Mouse (Mus musculus): ENCODE measurements at regions not wholly inside any gene's neighbourhood (a gene's known extent, or its start where the extent isn't known, plus 50 kb on each side); places are given as distances from the start of the nearest gene placed in this dataset.

- no peak for DNase-seq (ENCODE audit: low spot score)
- no peak overlapping the region for H3K27ac ChIP-seq
- no peak for TF ChIP-seq CTCF (IDR thresholded peaks at IDR 0.05; ENCODE audit: low read depth)
- H3K4me3 ChIP-seq (replicated peaks; ENCODE audit: low read depth, low read length): no peak overlapping the region
- no peaks in the 10 kb centered on the region for H3K9me3 ChIP-seq (replicated peaks; ENCODE audit: low read length)
- H3K36me3 ChIP-seq (ENCODE audit: insufficient read depth, low read length): no peaks in the 10 kb centered on the region
- H3K27me3 ChIP-seq (ENCODE audit: insufficient read depth, low read length): no peaks in the 10 kb centered on the region
- H3K4me2 ChIP-seq (ENCODE audit: low read length): no peak overlapping the region
- H3K9ac ChIP-seq (ENCODE audit: low read depth, low read length): no peak overlapping the region
- no peak for ATAC-seq (replicated peaks; ENCODE audit: low FRiP score, low read depth)
- no peaks in the 10 kb centered on the region for H3K4me1 ChIP-seq (replicated peaks; ENCODE audit: insufficient read depth, low read length)
Measured at GRCm38 (mm10) chr12:119839119-119839518, 106.5 kb upstream of the Tmem196 start.

- H3K27ac ChIP-seq: no peak overlapping the region
- 80% methylated on average over 1 of the region's 1 CpGs for WGBS
- DNase-seq (ENCODE audit: low spot score) (no peak), ATAC-seq (replicated peaks; ENCODE audit: low FRiP score, low read depth) (no peak)
- H3K9ac ChIP-seq (ENCODE audit: low read depth, low read length): no peak overlapping the region
- H3K4me2 ChIP-seq (ENCODE audit: low read length): no peak overlapping the region
- no peak for TF ChIP-seq CTCF (IDR thresholded peaks at IDR 0.05; ENCODE audit: low read depth)
- H3K9me3 ChIP-seq (replicated peaks; ENCODE audit: low read length): no peaks in the 10 kb centered on the region
- no peaks in the 10 kb centered on the region for H3K36me3 ChIP-seq (ENCODE audit: insufficient read depth, low read length)
- no peak overlapping the region for H3K4me3 ChIP-seq (replicated peaks; ENCODE audit: low read depth, low read length)
- no peaks in the 10 kb centered on the region for H3K4me1 ChIP-seq (replicated peaks; ENCODE audit: insufficient read depth, low read length)
- no peaks in the 10 kb centered on the region for H3K27me3 ChIP-seq (ENCODE audit: insufficient read depth, low read length)
Measured at GRCm38 (mm10) chr12:119881744-119882143, 63.9 kb upstream of the Tmem196 start.

GRCm38 (mm10) chr12:119890030-119890429 is 55.6 kb upstream of the Tmem196 start:
- Histone ChIP-seq H3K27ac (no peak overlapping the region), H3K4me3 (replicated peaks; ENCODE audit: low read depth, low read length) (no peak overlapping the region), H3K9me3 (replicated peaks; ENCODE audit: low read length) (no peaks in the 10 kb centered on the region), H3K36me3 (ENCODE audit: insufficient read depth, low read length) (no peaks in the 10 kb centered on the region), H3K4me2 (ENCODE audit: low read length) (no peak overlapping the region), H3K27me3 (ENCODE audit: insufficient read depth, low read length) (no peaks in the 10 kb centered on the region), H3K4me1 (replicated peaks; ENCODE audit: insufficient read depth, low read length) (no peaks in the 10 kb centered on the region), H3K9ac (ENCODE audit: low read depth, low read length) (no peak overlapping the region)
- no peak for TF ChIP-seq CTCF (IDR thresholded peaks at IDR 0.05; ENCODE audit: low read depth)
- no peak for DNase-seq (ENCODE audit: low spot score)
- ATAC-seq (replicated peaks; ENCODE audit: low FRiP score, low read depth): no peak
- 64% methylated on average over 1 of the region's 1 CpGs for WGBS
